Mouse (Mus musculus) left cerebral cortex, postnatal 10 days (tissue): Measurements from ENCODE around the gene Nyx. TPM values are rescaled to one million over a fixed set of nuclear protein-coding genes. Genes with fewer than 3 reads are reported as not detected.
A peak's percentile ranks its signal among the peaks of the same experiment; 100 is the strongest.

Experiments
- DNase-seq, 2 experiments: peaks; one replicate each; pipeline ENCODE4 v3.0.0; 2021 to 2022; ENCODE audit warnings: low spot score in 2 of 2, mixed read lengths in 1 of 2; ENCODE audit errors: extremely low spot score in 1 of 2
- intact Hi-C: fragments of 180-260 bp; cut with DNase I; formaldehyde crosslinking; loops from one replicate; pipeline ENCODE4 v1.15.1; 2025
- total RNA-seq, 2 experiments: library from RNA; stranded (reverse); gene quantifications; 2 replicates each; pipeline ENCODE4 v1.2.3; 2021

Nyx gene
- total RNA-seq, 2 experiments from 2014 or later, result 0.41 to 0.60 TPM

- no peak for DNase-seq
- intact Hi-C loops, result no loop called here
These were observed 23.1 kb downstream of the Nyx start for GRCm38 (mm10) chrX:13489001-13489400.

- intact Hi-C loops, result no loop called here
- no peak for DNase-seq
These were observed 23.9 kb downstream of the Nyx start for GRCm38 (mm10) chrX:13489761-13490160.

- intact Hi-C loops, result no loop called here
- no peak for DNase-seq
These were observed 25.0 kb downstream of the Nyx start for GRCm38 (mm10) chrX:13490941-13491340.

GRCm38 (mm10) chrX:13492922-13493321 is 27.0 kb downstream of the Nyx start:
- DNase-seq, result no peak
- intact Hi-C loops, result no loop called here

GRCm38 (mm10) chrX:13494892-13495703 is 29.2 kb downstream of the Nyx start:
- DNase-seq, result no peak
- intact Hi-C loops, result no loop called here

- DNase-seq, result no peak
- intact Hi-C loops, result no loop called here
These were observed 34.4 kb downstream of the Nyx start for GRCm38 (mm10) chrX:13500284-13500683.

- intact Hi-C loops, result no loop called here
- no peak for DNase-seq
These were observed 37.0 kb downstream of the Nyx start for GRCm38 (mm10) chrX:13502862-13503375.

- no peak for DNase-seq
- intact Hi-C loops, result no loop called here
These were observed 38.5 kb downstream of the Nyx start for GRCm38 (mm10) chrX:13504389-13504788.

GRCm38 (mm10) chrX:13506376-13506775 is 40.5 kb downstream of the Nyx start:
- DNase-seq, result peak in 1 of 2 experiments; percentile 44
- intact Hi-C loops, result no loop called here

GRCm38 (mm10) chrX:13513127-13513526 is 47.2 kb downstream of the Nyx start:
- intact Hi-C loops, result no loop called here
- no peak for DNase-seq

GRCm38 (mm10) chrX:13513864-13514263 is 48.0 kb downstream of the Nyx start:
- no peak for DNase-seq
- intact Hi-C loops, result no loop called here

- intact Hi-C loops, result no loop called here
- no peak for DNase-seq
These were observed 50.5 kb downstream of the Nyx start for GRCm38 (mm10) chrX:13516451-13516850.

- intact Hi-C loops, result no loop called here
- DNase-seq, result no peak
These were observed 52.1 kb downstream of the Nyx start for GRCm38 (mm10) chrX:13518019-13518418.

- intact Hi-C loops, result no loop called here
- DNase-seq, result no peak
These were observed 53.0 kb downstream of the Nyx start for GRCm38 (mm10) chrX:13518781-13519407.

GRCm38 (mm10) chrX:13519408-13519783 is 53.5 kb downstream of the Nyx start:
- intact Hi-C loops, result no loop called here
- DNase-seq, result no peak

GRCm38 (mm10) chrX:13520566-13520965 is 54.7 kb downstream of the Nyx start:
- intact Hi-C loops, result no loop called here
- DNase-seq, result no peak

GRCm38 (mm10) chrX:13521288-13521687 is 55.4 kb downstream of the Nyx start:
- intact Hi-C loops, result no loop called here

More at GRCm38 (mm10) chrX:13521288-13521687, 55.4 kb downstream of the Nyx start:
- DNase-seq, result no peak
